Mouse (Mus musculus) layer of hippocampus, adult 8-10 months (tissue): ENCODE measurements at regions not wholly inside any gene's neighbourhood (a gene's known extent, or its start where the extent isn't known, plus 50 kb on each side); places are given as distances from the start of the nearest gene placed in this dataset.

ENCODE experiments used
- DNase-seq, 2 experiments: peaks; one replicate each; pipeline ENCODE4 v3.0.0; 2022; ENCODE audit warnings: low spot score in 2 of 2

DNA sequence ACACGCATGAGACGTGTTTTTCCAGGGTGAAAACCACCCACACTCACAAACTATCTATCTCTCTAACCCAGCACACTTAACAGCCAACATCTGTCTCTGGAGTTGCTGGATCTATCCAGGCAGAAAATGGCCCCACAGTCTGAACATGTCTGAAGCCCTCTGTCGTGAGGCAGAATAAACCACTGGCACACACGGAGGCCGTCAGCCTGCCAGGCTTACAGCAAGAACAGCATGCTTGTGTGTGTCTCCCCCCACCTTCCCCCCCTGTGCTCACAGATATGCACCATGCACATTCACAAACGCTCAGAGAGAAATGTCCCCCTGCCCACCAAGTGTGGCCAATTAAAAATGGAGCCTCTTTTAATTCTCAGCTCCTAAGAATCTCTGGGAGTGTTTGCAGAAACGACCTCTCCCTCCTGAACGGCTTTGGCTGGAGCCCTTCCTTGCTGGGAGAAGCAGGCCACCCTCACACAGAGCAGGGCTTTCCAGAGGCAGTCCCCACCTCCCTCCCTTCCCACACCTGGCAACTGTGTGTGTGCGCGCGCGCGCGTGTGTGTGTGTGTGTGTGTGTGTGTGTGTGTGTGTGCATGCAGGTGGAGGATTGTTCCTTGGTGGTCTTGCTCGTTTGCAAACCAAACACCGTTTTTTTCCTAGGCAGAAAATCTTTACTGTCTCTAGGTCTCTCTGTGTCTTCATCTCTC, 88.7 kb downstream of the Edn3 start:
- no peak for DNase-seq

DNA sequence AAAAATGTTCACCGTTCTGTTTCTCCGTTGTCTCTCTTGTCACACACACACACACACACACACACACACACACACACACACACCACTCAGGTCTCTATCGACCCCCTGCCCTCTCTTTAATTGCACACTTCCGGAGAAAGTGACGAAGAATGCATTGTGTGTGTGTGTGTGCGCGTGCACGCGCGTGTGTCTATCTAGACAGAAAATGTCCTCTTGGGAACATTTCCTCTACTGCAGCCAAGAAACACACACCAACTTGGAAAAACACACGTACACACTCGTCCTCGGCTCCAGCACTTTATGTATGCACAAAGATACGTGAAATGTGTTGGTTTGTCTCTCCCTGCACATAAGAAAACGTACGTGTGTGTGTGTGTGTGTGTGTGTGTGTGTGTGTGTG, 90.4 kb downstream of the Edn3 start:
- DNase-seq = no peak

DNA sequence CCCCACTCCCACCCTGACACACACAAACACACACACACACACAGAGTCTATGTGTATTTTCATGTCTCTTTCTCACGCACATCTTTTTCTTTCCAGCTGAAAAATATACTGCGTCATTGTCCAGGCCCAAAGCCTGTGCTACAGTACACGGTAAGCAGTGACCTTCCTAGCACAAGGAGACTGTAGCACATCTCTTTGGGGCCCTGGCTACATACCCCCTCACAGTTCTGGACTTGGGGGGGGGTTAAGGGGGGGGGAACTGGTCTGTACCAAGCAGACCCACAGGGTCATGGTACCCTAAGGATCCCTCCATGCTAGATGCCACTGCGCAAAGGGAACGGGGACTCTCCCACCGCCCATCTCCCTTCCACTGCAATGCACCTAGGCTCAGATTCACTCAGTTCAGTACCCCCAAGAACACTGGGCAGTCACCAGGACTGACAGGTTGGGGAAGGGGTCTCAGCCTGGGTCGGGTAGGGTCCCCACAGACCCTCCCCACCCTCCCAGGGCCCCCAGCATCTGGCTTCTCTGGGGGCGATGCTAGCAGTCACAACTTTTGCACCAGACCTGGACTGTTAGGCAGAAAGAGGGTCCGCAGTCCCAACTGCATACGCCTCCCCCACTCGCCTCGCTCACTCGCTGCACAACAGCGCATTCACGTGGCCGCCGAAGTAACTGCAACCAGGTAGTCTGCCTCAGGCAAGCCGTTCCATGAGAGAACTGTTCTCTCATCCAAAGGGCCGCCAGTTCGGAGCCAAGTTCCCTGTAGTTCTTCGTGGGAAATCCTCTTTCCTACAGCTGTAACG, 91.3 kb downstream of the Edn3 start:
- DNase-seq = peak; percentile 37 to 76

DNA sequence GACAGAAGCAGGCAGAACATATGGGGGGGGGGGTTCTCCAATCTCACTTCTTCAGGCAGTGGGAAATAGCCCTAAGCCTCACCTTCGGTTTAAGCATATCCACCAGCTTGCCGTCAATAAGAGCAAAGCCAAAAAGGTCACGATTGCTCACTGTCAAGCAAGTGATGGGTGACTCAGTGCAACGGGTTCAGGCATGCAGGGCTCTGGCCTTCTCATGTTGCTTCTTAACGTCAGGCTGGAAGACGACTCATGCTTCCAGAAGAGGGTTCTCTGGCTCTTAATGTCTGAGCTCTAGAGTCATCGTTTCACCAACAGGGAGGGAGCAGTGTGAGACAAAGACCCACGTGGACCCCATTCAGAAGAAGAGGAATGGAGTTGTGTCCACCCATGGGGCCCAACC, 93.4 kb downstream of the Edn3 start:
- DNase-seq = no peak

DNA sequence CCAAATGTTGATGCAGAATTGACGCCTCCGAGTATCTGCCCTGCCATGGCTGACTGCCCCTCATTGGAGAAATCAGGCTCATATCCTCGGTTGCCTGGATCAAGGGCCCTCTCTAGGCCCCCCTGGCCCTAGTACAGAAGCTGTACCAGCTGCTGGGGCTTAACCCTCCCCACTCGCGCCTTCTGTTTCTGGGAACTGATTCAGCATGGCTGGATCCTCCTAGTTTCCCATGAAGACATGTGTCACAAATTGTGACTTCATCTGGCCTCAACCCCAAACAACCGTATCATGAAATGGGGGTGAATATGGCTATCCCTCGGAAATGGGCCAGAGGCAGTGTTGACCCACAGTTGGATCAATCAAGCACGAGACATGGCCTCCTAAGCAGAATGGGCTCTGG, 95.1 kb downstream of the Edn3 start:
- no peak for DNase-seq

DNA sequence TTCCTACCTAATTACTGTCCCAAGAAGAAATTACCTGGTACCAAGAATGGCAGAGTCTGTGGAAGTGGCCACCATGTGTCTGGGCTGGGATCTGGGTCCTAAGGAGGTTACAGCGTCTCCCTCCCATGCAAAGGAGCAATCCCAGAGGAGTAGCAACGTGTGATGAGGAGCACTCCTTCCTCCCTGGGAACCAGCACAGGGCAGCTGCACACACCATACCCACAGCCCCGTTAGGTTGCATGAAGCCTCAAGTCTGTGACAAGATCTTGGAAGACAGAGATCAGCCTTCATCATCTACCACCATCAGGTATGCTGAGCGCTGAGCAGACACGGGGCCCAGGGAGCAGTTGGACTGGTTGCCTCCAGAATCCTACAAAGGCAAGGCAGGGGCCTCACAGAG, 95.7 kb downstream of the Edn3 start:
- DNase-seq = no peak

DNA sequence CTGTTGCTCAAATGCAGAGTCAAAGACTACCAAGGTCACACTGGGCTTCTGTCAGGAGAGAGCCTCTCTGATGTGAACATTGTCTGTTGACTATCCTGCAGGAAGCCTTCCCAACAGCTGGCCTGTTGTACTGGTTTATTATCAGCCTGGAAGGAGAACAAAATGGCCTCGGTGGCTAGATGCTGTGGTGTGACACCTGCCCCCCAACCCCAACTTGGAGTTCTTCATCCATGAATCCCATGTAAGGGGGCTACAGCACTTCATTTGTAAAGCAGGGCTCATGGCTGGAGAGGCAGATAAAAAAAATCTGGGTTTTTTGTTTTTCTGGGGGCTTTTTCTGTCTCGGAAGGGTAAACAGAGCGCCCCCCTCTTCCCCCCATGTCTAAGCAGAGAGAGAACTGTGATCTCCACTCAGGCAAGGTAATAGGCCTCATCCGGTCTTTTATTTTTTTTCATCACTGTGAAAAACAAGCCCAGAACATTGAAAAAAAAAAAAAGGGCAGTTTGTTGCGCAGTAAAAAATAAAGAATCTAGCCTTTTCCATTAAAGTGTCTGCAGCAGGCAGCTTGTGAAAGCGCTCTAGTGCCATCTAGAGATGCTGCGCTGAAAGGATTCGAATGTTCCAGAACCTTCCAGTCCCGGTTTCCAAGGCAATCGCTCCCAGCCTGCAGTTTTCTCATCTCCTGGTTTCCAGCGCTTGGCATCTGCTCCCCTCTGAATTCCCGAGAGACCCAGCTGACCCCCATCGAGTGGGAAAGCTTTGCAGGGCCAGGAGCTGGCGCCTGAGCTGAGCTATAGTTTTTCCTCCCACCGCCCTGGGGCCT, 97.8 kb downstream of the Edn3 start:
- peak; percentile 87 to 89 for DNase-seq

DNA sequence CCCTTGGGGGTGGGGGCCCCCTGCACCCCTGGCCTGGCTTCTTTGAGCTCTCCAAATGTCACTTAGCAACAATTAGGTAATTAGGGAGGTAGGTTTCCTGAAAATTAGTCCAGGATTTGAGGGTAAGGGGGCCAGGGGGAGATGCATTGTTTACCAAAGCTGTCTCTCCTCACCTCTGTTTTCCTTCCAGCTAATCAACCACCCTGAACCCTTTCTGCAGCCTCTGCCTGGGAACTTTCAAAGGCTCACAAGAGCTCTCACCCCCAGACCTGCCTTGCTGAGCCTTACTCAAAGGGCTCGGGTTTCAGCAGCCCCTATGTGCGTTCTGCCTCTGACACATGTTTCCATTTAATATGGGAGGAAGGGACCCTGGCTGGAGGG, 98.4 kb downstream of the Edn3 start:
- DNase-seq = no peak

DNA sequence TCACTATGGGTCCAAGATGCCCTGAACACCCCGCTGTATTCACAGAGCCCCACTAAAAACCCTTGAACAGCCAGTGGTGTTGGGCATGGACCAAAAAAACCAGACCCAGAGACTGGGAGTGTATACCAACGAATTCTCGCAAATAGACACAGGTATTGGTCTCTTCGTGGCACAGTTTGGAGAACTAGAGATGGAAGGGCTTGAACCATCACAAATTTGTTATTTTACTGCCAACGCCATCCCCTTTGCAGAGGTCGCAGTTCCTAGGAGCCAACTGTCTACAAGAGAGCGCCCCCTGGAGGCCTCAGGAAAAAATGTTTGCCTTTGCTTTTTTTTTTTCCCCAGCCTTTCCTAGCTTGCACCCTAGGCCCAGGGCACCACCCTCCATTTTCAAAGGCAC, 99.1 kb downstream of the Edn3 start:
- no peak for DNase-seq

DNA sequence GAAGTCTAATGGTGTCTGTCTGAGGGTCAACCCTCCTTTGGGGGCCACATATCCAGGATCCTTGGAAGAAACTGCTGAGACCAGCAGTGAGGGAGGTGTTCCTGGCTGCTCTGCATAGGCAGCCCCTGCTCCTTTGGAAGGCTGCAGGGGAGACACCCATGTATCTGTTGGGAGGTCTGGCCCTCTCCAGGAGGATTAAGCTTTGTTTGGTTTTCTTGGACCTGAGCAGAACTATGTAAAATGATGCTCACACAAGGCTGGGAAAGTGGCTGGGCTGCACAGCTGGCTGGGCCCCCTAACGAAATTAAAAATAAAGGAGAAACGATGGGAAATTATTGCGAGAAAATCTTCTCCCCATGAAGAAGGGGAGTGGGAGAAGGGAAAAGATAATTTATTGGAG, 104.2 kb downstream of the Edn3 start:
- DNase-seq = no peak

DNA sequence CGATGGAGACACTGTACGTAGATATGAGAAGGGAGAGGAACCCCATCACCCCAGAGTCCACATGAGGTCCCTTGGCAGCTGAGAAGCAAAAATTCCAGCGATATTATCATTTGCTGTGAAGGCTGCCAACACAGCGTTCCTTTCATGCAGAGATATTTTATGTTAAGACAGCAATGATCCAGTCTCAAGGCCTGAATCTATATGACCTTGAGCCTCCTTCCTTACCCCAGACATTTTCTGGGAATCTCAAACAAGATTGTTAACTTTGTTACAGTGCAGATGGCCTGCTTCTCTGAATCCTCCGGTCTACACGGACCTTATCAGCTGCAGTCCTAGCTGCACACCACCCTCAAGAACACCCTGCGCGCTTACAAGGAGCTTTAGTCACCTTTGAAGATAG, 106.1 kb downstream of the Edn3 start:
- no peak for DNase-seq

DNA sequence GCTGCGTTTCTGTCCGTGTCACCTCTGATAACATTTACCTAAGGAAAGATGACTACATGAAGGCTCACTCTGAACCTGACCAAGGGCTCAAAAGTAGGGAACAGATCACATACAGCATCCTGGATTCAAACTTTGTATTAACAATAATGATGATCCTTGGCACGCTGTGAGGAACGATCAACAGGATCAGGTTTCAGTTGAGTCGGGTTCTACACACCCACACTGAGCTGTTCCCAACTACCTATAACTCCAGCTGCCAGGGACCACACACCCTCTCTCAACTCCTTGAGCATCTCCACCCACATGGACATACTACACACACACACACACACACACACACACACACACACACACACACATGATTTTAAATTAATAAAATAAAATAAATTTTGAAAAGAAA, 107.0 kb downstream of the Edn3 start:
- no peak for DNase-seq

DNA sequence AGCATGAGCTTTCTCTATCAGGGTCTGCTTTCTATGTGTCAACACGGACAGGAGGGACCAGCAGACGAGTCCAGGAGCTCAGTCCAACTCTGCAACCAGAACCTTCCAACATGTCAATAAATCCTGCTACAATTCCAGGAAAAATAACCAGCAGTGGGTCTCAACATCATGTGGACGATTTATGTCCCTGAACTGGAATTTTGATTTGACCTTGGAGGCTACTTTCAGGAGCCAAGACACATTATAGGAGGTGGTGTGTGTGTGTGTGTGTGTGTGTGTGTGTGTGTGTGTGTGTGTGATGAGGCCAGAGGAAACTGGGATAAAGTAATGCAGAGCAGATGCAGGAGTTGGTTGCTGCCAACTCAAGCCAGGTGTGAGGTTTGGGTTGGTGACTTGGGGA, 107.8 kb downstream of the Edn3 start:
- DNase-seq = no peak

DNA sequence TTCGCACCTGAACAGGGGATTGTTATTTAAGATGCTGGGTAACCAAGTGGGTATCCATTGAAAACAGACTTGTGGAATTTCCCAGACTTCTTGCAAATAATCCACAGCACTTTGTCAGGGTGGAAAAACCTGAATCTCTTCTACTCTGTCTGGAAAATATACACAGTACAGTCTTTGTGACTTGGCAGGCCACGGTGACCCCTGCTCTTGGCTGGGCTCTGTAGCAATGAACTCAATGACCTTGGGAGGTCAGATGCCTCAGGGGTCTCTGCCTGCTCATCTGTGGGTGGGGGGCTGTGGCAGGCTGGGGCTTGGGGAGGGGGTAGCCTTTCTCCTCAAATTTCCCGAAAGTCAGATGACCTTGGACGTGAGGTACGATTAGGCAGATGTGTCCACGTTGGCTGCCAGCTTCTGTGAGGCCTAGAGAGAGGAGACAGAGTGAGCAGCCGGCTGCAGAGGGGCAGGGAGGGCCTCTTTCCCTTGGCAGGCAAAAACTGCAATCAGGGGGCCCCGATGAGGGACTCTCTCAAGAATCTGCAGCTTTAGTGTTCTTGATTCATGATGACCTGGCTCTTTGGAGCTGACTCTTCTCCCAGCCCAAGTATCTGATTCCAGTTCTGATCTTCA, 108.4 kb downstream of the Edn3 start:
- DNase-seq = no peak

DNA sequence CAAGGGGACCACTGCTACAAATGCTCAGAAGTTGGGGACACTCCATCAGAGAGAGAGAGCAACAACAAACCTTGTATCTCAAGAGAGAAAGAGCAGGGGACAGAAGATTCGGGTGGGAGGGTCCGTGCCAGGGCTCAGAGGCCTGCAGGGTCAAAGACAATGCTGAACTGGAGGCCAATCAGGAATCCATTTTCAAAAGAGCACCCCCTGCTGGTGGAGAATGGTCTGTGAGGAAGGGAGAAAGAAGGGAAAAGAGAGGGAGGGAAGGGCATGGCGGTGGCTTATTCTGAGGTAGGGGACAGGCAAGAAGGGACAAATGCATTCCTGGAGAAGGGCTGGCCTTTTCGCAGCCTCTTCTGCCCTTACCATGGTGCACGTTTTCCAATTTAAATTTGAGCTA, 109.9 kb downstream of the Edn3 start:
- no peak for DNase-seq

DNA sequence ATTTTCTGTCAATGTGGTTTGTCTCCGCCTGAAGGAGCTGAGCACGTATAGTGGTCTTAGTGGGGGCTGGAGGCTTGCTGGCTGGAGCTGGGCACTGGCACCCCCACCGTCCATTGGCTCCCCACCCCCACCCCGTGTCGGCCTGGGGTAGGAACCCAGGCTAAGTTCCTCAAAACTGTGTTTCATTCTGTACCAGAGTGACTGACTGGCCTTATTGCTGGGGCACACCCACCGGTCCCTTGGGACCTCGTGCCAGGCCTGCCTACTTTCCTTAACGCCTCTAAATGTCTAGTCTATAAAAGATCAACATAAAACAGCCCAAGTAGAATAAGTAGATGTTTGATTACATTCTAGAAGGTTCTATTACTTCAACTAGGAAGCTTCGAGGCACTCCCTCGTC, 110.8 kb downstream of the Edn3 start:
- DNase-seq = no peak

DNA sequence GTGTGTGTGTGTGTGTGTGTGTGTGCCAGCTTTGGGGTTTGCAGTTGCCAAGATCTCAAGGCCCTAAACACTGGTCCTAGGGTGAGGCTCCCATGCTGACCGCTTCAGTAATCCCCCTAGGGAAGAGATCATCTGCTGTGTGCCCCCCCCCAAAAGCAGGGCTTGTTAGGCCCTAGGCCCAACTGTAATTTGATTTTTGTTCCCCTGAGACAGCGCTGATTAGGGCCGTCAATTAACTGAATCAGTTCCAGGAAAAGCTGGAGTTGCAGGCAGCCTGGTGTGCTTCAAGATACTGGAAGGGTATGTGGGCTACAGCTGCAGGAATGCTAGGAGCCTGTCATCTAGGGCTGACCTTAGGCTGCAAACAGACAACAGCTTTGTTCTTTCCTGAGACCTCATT, 111.4 kb downstream of the Edn3 start:
- DNase-seq = no peak

DNA sequence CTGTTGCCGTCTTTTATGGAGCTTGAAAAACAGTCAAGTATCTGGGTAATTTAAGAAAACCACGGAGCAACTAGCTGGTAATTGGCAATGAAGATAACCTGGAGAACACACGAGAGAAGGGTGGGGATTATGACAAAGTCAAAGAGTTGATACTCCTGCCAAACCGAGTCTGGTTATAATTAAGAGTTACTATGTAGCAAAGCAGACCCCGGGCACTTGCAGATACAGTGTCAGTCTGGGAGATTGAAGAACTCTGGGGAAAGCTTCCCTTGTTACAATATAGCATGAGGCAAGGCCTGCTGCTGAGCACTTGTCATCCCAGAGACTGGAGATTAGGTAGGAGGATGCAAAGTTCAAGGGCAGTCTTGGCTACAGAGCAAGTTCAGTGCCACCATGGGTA, 116.5 kb downstream of the Edn3 start:
- DNase-seq = no peak

DNA sequence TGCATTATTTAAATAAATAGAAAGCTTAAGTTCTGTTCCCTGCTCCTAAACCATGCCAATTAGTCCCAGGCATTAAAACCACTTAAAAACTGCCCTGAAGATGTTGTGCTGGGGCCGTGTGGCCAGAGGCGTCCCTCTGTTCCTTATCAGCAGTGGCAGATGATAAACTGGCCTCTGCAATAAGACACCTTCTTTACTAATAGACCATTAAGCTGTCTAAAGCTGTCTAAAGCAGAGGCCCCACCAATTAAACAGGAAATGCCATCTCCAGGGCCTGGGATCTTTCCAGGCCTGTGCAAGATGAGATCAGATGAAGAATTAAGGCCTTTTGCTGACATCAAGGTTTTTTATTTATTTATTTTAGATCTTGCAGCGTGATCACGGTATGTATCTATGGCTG, 118.6 kb downstream of the Edn3 start:
- DNase-seq = no peak

DNA sequence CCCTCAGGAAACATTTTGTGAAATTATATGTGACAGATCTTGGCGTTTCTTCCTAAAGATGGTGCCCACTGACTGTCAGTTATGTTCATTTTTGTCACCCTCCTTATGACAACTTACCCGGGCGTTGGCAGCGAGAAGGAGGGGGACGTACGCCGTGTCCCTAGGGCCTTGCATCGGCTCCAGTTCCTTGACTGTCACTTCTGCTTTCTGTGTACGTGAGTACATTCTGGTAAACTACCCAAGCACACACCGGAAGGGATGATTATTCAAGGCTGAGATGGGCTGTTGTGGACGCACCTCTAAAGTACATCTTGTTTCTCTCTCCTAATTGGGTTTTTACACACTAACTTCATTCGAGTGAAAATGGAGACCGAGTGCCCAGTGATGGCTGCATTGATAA, 120.2 kb downstream of the Edn3 start:
- no peak for DNase-seq

DNA sequence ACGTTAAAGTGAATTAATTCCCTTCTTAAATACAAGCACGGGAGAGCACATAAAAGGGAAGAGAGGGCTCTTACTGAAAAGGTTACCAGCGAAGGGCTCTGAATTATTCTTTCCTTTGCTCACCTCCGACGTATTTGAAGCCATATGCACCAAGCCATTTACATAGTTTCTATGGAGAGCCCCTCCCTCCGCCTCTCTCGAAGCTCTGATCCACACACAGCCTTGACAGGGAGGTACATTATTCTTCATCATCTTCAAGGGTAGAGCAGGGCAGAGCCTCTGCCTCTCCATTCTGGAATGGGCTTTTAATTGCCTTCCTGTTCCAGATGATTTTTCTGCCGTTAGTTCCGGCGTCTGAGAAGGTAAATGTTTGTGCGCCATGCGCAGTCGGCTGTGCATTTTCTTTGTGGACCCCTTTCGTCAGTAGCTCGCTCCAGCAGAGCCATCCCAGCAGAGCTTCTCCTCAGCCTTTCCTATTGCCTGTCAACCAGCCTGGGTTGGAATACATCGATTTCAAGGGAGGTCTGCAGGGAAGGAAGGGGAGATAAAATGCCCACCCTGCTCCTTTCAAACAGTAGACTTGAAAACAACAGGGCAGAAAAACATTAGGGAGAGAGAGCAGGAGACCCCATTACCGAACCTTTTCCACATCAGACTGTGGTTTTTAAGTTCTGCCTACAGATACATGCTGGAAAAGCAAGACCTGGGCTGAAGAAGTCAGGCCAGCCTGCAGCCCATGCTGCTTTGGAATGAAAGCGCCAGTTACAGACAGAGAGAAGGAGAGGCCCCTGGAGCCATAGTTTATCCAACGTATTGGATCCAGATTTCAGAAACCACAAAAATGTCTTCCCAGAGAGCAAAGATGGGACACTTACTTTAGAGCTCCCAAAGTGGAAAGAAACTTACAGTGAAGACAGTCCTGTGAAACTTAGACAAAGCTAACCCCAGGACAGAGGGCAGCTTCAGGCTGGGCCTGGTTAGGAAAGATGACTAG, 124.1 kb downstream of the Edn3 start:
- DNase-seq = no peak
